Mouse (Mus musculus) granulocyte monocyte progenitor cell, adult 5-6 weeks (primary cell): ENCODE data around the gene Fam193b. TPM values are rescaled to one million over a fixed set of nuclear protein-coding genes. Genes with fewer than 3 reads are reported as not detected.

Source experiments
- ATAC-seq: replicated peaks from 2 replicates; pipeline ENCODE4 v1.8.0; 2016; ENCODE audit warnings: mild to moderate bottlenecking, moderate TSS enrichment, inconsistent platforms; ENCODE audit not compliant: poor library complexity, severe bottlenecking
- total RNA-seq, 2 experiments: library from RNA; stranded (forward) in 1 of 2; stranded (reverse) in 1 of 2; fragments of 200-712, 200-1000 nt in 1 of 2; fragments of >200 nt in 1 of 2; fragmentation: Nextera tagmentation in 1 of 2; gene quantifications; 2 replicates each; pipeline ENCODE4 v1.2.3; 2014 to 2017

Fam193b gene
- total RNA-seq, 2 experiments from 2014 or later, result 31.9 to 36.0 TPM

- no peak for ATAC-seq
These were observed 35.7 kb downstream of the Fam193b start for GRCm38 (mm10) chr13:55535191-55535590.

GRCm38 (mm10) chr13:55529198-55529915, 41.6 kb downstream of the Fam193b start, which contains the start of gene Dok3:
Gene Dok3 (minus strand): TSS chr13:55529296.
- ATAC-seq, result peak; percentile 43

- peak; percentile 52 for ATAC-seq
These were observed 42.8 kb downstream of the Fam193b start for GRCm38 (mm10) chr13:55527834-55528772.

- peak; percentile 11; the same call in 1 of the 2 replicates for ATAC-seq
These were observed 43.7 kb downstream of the Fam193b start for GRCm38 (mm10) chr13:55527212-55527611.

GRCm38 (mm10) chr13:55525733-55526553, 45.0 kb downstream of the Fam193b start:
- peak; percentile 8; the same call in 1 of the 2 replicates for ATAC-seq

GRCm38 (mm10) chr13:55523951-55524600, 46.8 kb downstream of the Fam193b start:
- no peak for ATAC-seq

GRCm38 (mm10) chr13:55523278-55523677, 47.6 kb downstream of the Fam193b start:
- ATAC-seq, result no peak

GRCm38 (mm10) chr13:55522730-55523129, 48.2 kb downstream of the Fam193b start:
- no peak for ATAC-seq

GRCm38 (mm10) chr13:55519606-55520005, 51.3 kb downstream of the Fam193b start:
- peak; percentile 82 for ATAC-seq

- ATAC-seq, result no peak
These were observed 54.0 kb downstream of the Fam193b start for GRCm38 (mm10) chr13:55516955-55517354.

- ATAC-seq, result no peak
These were observed 57.1 kb downstream of the Fam193b start for GRCm38 (mm10) chr13:55513828-55514227.

- peak; percentile 69 for ATAC-seq
These were observed 57.7 kb downstream of the Fam193b start, which contains the start of gene Pdlim7 for GRCm38 (mm10) chr13:55513111-55513748. Gene Pdlim7 (minus strand): TSS chr13:55513676.

- no peak for ATAC-seq
These were observed 58.4 kb downstream of the Fam193b start for GRCm38 (mm10) chr13:55512379-55513031.

- ATAC-seq, result no peak
These were observed 59.4 kb downstream of the Fam193b start for GRCm38 (mm10) chr13:55511492-55511861.

- ATAC-seq, result peak; percentile 36
These were observed 60.0 kb downstream of the Fam193b start for GRCm38 (mm10) chr13:55510668-55511491.

- ATAC-seq, result peak; percentile 72
These were observed 60.6 kb downstream of the Fam193b start for GRCm38 (mm10) chr13:55510332-55510667.

- no peak for ATAC-seq
These were observed 62.4 kb downstream of the Fam193b start for GRCm38 (mm10) chr13:55508531-55508930.

GRCm38 (mm10) chr13:55507877-55508276, 63.0 kb downstream of the Fam193b start:
- ATAC-seq, result no peak
